Mouse (Mus musculus): ENCODE results near the gene Mcm2.
A peak's percentile ranks its signal among the peaks of the same experiment; 100 is the strongest.

Mcm2 gene

DNA sequence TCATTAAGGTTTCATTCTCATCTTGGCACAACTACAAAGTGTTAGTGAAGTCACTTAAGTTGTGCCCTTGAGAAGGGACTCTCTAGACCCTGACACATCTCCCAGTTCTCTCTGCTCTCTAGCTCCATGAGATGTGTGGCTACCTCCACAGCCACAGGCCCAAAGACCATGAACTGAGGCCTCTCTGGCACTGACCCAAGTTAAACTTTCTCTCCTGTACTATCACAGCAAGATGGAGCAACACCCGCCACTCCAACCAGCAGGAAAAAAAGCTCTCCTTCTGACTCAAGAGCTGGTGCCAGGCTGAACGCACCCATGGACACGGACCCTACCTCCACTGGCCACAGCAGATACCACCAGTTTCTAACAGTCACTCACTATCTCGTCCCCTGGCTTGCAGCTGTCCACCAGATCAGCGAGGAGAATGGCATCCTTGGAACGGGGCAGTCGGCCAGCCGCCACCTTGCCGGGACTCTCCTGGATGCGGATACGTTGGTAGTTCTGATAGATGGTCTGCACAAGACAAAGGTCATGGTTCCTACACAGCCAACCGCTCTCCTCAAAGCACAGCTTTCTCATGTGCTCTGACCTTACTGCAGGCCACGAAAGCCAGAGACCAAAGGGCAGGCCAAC is 9.1 kb downstream of the Mcm2 start:
- DNase-seq (ENCODE audit: low spot score in 2 of 2), result no peak

DNA sequence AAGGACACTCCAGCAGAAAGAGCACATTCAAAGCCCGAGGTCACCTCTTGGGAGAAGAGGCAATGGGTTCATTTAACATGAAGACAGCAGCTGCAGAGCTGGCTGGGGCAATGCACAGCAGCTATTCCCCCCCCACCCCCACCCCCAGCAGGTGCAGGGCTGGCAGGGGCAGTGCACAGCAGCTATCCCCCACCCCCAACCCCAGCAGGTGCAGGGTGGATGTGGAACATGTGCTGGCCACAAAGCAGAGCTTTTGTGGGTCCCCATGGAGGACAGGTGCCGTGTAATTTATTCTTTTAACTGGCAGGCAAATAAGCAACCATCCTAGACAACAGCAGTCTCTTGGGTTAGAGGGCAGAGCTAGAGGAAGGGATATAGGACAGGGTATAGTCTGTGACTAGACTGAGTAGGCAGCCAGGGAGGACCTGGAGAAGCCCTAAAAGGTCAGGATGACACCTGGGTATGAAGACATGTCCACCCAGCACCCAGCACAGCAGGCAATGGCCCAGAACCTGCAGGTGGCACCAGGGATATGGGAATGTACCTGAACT is 12.1 kb downstream of the Mcm2 start:
- no peak for DNase-seq (ENCODE audit: low spot score in 2 of 2)

DNA sequence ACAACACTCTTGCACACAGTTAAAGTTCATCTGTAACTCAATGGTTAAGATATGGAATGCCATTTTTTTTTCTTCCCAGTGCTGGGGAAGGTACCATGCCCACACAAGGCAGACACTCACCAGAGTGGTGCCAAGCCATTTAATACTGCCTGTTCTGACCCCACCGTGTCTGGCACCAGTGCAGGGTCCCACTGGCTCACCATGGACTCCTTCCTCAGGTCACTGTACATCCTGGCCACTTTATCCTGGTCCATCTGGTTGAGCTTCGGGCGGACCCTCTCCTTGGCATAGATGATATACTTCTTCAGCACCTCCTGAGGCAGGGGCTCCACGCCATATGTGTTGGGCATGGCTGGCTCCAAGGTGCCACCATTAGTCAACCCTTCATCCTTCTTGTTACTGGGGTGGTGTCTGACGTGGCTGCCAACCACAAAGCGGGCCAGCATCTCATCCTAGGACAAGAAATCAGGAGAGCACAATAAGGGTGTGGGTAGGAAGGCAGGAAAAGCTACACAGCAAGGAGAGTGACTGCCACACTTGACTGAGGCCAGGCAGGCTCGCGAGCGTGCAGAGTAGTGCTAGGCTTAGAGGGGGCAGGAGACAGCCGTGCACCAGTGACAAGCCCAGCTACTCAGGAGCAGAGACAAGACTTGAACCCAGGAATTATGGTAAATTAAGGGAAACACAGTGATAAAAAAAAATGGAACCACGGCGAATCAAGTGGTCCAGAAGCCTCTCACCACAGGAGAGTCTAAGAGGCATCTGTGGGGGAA is 12.8 kb downstream of the Mcm2 start:
- DNase-seq (ENCODE audit: low spot score in 2 of 2), result no peak

DNA sequence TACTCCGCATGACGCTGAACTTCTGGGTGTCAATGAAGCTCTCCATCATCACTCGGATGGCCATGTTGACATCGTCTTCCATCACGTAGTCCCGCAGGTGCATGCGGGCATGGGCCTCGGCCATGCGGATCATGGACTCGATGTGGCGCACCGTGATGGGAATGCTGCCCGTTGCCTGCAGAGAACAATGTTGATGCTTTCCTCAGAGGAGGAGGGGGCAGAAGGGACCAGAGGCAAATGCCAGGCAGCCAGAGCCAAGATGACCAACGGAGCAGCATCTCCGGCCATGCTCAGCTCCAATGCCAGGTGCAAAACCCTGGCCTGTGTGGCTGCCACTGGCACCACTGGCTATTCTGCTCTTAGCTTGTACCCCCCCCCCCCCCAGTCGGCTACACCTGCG is 13.9 kb downstream of the Mcm2 start:
- no peak for DNase-seq (ENCODE audit: low spot score in 2 of 2)

DNA sequence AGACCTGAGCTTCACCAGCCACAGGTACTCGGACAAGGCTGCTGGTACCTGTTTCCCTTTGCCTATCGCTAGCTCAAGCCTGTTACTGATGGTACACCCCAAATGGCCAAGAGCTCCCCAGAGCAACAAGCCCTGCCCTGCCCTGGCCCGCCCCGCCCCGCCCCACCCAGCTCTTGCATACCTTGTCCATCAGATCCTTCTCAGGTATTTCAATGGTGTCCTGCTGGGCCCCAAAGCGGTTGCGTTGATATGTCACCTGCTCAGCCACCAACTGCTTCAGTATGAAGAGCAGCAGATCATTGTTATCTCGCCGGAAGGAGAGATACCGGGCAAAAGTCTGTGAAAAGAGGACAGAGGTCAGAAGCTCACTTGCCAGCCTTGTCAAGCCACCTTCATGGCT is 14.4 kb downstream of the Mcm2 start:
- no peak for DNase-seq (ENCODE audit: low spot score in 2 of 2)

DNA sequence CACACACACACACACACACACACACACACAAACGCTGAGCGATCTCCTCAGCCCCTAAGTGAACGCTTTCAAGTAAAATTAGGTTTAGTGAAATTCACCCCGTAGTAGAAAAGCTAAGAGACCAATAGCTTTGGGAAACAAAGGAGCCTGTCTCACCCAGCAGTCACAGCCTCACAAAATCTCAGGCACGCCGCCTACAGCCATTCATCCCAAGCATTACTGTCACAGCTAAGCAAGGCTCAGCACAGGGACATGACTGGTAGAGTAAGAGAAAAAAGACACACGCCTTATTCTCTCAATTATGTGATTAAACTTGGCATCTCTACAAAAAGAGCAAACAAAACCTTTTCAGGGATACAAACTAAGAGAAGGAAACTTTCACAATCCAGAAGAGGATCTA is 17.2 kb downstream of the Mcm2 start:
- no peak for DNase-seq (ENCODE audit: low spot score in 2 of 2)

DNA sequence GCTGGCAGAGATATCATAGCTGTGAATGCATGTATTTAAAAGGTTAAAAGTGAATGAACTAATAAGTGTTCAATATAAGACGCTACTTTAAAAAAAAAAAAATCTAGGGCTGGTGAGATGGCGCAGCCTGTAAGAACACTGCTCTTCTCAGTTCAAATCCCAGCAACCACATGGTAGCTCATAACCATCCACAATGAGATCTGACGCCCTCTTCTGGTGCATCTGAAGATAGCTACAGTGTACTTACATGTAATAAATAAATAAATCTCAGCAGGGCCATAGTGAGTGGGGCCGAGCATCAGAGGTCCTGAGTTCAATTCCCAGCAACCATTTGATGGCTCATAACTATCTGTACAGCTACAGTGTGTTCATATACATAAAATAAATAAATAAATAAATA is 19.1 kb downstream of the Mcm2 start:
- DNase-seq (ENCODE audit: low spot score in 2 of 2), result no peak

DNA sequence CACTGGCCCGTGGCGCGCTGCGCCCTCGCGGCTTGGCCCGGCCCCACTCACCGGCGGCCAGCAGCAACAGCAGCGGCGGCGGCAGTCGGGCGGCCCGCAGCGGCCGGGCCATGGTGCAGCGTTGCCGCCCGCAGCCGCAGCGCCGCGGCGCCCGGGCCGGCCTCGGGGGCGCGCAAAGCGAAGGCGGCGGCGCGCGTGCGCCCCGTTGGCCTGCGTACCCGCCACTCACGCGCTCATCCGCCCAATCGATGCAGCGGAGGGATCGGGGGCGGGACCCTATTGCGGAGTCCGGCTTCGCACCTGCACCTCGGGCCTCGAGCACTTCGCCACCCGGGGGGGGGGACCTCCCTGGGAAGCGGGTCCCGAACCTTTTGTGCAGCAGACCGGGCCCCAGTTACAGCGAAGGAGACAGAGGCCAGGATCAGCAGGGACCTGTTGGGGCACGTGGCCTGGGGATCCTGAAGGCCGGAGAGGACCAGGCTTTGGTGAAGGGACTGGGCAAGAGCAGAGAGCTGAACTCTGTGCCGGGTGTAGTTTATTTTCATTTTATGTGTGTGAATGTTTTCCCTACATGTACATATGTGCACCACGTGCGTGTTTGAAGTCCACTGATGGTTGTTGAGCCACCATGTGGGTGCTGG is 23.6 kb downstream of the Mcm2 start, which contains the start of gene Podxl2:
Podxl2 (minus strand) TSS at position 177 of the 641 bp plus-strand sequence.
- DNase-seq (ENCODE audit: low spot score in 2 of 2), result peak in 1 of 2 experiments; percentile 52

DNA sequence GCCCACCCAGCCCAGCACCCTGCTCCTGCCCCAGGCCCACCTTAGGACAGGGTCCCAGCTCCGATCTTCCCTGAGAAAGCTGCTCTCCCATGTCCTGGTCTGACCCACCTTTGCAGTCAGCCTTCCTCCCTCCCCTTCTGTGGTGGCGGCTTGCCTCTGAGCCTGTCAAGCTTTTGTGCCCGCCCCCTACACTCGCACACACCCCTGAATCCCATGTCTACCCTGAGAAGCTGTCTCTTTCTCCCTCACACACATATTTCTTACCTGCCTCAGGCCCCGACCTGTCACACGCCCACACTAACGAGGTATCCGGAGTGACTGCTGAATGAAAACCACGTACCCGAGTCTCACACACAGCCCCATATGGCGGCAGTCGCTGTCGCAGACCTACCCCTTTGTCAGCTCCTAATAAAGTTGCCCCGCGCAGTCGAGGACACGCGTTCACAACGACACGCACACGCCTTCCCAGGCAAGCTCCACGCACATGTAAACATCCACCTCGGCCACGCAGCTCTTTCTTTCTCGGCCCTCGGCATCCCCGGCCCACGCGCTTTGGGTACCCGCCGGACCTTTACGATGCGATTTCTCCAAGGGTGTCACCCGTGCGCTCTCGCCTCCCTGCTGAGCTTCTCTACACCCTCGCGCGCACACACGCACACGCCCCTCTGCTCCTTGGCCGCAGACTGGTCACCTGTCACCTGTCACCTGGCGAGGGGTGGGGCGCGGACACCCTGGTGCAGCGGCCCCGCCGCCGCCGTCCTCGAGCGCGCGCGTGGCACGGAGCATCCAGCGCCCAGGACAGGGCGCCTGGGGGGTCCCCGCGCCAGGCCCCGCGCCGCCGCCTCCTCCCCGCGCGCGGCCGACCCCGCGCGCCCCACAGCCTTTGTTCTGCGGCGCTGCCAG is 24.4 kb downstream of the Mcm2 start:
- DNase-seq (ENCODE audit: low spot score in 2 of 2), result no peak

DNA sequence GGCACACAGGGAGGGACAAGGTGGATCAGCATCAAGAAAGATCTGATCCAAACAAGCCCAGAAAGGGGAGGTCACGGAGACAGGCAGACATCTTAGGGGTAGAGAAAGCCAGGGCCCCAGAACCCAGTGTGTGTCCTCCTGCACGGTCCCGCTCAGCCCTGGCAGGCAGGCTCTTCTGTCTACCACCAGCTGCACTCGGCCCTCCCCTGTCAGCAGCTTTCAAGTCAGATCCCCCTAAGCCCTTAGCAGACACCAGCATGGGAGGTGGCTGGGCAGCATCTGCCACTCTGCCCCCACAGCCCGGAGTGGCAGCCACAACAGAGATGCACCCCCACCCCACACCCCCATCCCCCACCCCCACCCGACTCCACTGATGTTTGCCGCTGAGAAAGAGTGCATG is 25.8 kb downstream of the Mcm2 start:
- no peak for DNase-seq (ENCODE audit: low spot score in 2 of 2)

DNA sequence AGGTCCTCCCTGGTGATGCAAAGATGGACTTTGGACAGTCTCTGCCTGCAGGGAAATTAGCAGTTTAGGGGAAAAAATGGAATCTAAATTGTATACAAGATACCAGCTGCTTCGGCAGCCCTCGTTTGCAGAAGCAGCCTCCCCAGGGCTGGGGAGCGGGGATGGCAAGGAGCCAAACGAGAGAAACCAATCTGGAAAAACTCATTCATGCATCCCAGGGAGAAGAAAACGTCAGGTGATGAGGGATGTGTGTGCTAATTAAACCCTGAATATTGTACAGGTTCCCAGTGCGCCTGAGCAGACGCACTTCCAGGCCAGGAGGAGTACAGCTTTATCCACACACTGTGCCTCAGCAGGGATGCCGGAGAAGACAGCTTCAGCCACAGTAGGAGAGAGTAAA is 27.0 kb downstream of the Mcm2 start:
- DNase-seq (ENCODE audit: low spot score in 2 of 2), result no peak

DNA sequence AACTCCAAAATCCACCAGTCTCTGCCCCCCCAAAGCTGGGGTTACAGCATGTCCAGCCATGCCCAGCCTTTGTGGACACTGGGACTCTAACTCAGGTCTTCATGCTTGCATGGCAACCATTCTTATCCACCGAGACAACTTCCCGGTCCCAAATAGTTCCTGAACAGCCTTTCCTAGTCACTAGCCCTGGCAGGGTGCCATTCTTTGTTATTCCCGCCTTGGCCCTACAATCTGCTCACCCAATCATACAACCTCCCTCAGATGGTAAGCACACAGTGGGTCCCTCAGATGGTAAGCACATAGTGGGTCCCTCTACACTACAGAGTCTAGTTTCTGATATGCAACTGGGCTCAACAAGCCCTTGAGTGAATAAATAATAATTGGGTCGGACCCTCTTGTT is 28.0 kb downstream of the Mcm2 start:
- no peak for DNase-seq (ENCODE audit: low spot score in 2 of 2)

DNA sequence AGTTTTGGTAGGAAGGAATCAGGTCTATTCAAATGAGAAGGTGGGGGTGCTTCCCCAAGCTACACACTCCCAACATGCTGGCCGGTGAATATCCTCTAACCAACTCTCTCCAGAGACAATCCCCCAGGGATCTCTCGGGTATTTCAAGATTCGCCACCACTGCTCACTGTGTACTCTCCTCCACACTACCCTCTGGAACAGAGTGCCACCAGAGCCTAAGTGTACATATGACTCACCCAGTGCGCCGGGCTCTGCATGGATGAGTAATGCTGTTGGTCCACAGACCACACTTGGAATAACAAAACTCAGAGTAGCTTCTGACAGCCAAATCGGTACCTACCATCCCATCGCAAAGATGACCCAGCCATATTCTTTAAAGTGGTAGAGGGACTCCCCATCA is 29.1 kb downstream of the Mcm2 start:
- no peak for DNase-seq (ENCODE audit: low spot score in 2 of 2)

DNA sequence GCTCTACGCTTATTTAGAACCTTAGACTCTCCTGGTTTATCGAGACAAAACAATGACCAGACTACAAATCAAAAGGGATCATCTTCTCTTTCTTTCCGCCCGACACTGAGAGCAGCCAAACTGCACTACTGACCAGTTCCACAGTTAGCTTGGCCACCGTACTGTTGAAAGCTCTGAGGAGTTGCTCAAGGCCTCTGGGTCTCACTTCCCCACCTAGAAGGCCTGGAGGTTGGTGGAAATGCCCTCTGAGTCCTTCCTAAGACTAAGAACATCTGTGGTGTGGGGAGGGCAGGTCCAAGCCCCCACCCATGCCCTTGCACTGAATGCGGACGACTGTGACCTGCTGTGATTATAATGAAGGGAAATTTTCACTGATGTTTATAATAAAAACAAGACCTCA is 32.9 kb downstream of the Mcm2 start:
- no peak for DNase-seq (ENCODE audit: low spot score in 2 of 2)

DNA sequence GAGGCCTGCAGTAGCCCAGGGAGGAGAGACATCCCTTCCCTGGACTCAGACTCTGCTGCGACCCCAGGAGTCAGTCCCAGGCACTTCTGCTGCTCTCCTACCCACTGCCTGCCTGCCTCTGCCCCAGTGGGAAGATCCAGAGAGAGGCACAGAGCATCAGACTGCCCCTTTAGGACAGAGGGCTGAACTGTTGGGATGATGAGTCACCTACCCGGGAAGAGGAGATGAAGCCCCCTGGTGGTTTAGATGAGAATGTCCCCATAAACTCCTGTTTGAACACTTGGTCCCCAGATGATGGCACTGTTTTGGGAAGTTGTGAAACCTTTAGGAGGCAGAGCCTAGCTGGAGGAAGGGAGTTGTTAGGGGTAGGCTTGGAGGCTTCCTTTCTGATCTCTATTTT is 37.7 kb downstream of the Mcm2 start:
- DNase-seq (ENCODE audit: low spot score in 2 of 2), result peak in 1 of 2 experiments; percentile 49

DNA sequence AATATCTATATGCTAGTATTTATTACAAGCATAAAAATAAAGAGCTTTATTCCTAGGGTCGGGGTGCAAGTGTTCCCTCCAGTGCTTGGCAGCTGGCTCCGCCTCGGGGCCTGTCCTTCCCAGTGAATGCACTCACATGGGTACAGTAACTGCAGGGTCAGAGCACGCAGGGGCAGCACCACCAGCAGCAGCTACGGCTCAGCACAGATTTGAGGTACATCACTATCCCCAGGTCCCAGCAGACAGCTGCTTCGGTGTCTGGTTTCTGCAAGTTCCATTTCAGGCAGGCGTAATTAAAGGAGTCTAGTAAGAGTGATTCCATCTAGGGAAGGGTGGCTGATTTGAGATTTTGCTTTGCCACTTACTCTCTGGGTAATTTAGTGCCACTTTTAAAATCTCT is 40.2 kb downstream of the Mcm2 start:
- DNase-seq (ENCODE audit: low spot score in 2 of 2), result no peak

DNA sequence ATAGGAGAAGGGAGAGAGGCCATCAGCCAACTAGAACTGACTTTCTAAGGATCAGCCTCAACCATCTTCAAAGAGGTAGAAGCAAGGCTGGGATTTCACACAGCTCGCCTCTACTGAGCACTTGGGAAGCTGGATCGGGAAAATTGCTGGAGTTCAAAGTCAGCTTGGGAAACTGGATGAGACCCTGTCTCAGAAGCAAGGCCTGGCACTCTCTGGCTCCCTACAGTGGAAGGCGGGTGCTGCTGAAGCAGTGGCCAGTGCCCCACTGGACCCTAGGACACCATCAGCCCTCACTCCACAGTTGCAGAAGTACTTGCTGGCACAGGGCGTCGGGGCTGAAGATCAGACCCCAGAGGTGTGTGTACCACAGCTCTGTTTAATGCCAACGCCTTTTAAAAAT is 40.8 kb downstream of the Mcm2 start:
- no peak for DNase-seq (ENCODE audit: low spot score in 2 of 2)

DNA sequence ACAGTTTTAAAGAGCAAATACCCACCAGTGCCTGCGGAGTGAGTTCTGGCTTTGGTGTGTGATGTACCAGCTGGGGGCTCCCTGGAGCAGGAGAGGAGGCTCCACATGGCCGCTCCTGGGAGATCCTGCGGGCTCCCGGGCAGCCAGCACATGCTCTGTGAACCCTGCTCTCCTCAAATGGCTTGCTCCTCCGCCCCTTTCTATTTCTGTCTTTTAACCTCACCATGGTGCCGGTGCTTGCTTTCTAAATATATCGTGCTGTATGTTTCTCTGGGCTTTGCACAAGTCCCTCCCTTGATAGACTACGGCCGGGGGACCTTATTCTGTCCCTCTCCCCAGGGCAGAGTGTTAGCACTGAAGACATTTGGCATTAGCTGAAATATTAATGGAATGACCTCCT is 41.3 kb downstream of the Mcm2 start:
- no peak for DNase-seq (ENCODE audit: low spot score in 2 of 2)

DNA sequence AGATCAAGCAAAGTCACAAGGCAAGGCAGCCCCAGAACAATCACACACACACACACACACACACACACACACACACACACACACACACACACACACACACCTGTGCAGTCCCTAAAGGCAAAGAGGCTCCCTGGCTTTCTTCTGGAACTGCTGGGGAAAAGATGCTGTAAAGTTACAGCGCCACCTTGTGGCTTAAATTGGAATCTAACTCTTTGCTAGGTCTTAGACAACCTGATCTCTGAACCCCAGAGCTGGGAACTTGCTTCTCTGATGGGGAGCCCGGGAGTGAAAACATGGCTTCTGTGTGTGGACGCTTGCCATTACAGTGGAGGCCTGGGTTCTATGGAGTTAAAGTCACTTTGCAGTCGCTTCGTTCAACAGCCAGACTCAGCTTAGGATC is 42.9 kb downstream of the Mcm2 start:
- peak; percentile 74 to 89 for DNase-seq (ENCODE audit: low spot score in 2 of 2)

DNA sequence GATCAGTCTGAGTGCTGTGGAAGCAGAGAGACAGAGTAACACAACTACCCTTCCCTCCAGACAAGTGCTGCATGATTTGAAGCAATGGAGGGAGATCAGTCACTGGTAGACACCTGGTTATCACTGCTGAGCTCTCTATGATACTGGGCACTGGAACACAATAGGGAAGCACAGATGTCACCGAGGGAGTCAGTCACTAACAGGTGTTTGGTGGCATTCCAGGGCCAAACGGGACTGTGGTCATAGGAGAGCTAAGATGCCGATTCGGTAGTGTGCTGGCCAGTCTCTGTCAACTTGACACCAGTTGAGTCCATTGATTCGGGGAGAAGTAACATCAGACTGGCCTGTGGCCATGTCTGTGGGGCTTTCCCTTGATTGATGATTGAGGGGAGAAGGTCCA is 44.1 kb downstream of the Mcm2 start:
- DNase-seq (ENCODE audit: low spot score in 2 of 2), result no peak

DNA sequence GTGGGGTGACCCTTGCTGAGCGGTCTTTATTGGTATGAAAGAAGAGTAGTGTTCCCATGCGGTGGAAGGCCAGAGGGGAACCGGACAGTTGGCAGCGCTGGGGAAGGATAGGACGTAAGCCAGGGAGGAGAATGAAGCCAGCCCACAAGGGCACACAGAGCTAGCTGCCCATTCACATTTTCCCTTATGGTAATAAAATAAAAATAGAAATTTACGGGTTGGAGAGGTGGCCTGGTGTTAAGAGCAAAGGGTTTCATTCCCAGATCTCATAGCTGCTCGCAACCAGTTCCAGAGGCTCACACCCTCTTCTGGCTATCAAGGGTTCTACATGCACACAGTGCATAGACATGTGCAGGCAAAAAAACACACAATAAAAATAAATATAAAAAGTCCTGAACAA is 48.5 kb downstream of the Mcm2 start:
- no peak for DNase-seq (ENCODE audit: low spot score in 2 of 2)

DNA sequence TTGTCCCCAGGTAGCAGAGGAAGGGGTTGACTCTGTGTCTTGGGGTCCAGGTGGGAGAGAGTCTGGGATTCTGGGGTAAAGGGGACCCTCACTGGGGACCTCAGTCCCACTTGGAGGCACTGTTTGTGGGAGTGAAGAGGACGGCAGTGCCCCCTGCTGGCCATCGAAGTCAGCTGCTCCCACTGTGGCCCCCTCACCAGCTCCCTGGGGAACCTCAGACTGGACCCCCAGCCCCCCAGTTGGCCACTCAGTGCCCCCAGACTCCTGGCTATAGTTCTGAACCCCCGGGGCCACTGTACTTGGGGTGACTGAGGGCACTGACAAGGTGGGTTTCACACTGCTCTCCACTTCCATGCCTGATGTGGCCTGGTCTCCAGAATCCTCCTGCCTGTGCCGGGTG is 49.3 kb downstream of the Mcm2 start:
- peak in 1 of 2 experiments; percentile 84 for DNase-seq (ENCODE audit: low spot score in 2 of 2)
